ENCODE assay signal across 22 mouse cellular contexts in genomic region chr6:81611980-81612379, GRCm38 (mm10).
"Had no signal": no experiment of that assay in that cellular context is flagged by ENCODE, and none has a peak within 500 bp of the region (broad histone marks: within the 10 kb centered on the region; RNA-seq: fewer than 3 reads in every experiment).

No protein-coding gene starts in this region.

- H3K27ac ChIP-seq: intestine, embryonic 15.5 days; limb, embryonic 12.5 days; limb, embryonic 15.5 days; liver, embryonic 14.5 days; midbrain, embryonic 15.5 days; neural tube, embryonic 12.5 days; neural tube, embryonic 15.5 days; stomach, postnatal 0 days had no signal

- H3K4me3 ChIP-seq: intestine, embryonic 15.5 days; limb, embryonic 12.5 days; limb, embryonic 15.5 days; megakaryocyte, embryonic 14.5 days; midbrain, embryonic 15.5 days; neural tube, embryonic 12.5 days; neural tube, embryonic 15.5 days had no signal

- ATAC-seq: intestine, embryonic 15.5 days; liver, postnatal 0 days; midbrain, embryonic 15.5 days had no signal

- H3K4me1 ChIP-seq: intestine, embryonic 15.5 days; limb, embryonic 12.5 days; limb, embryonic 15.5 days; megakaryocyte, embryonic 14.5 days; midbrain, embryonic 15.5 days; neural tube, embryonic 12.5 days; neural tube, embryonic 15.5 days had no signal

- DNase-seq: kidney, adult 8-10 months; left cerebral cortex, postnatal 4 days; liver, postnatal 0 days; lung, embryonic 14.5 days; lung, postnatal 14 days; right cerebral cortex, adult 18-20 months; right cerebral cortex, postnatal 14 days; right cerebral cortex, postnatal 4 days; thymus, adult 2 months; thymus, postnatal 14 days; thymus, postnatal 4 days had no signal

- H3K36me3 ChIP-seq: intestine, embryonic 15.5 days; limb, embryonic 12.5 days; limb, embryonic 15.5 days; midbrain, embryonic 15.5 days; neural tube, embryonic 12.5 days; neural tube, embryonic 15.5 days had no signal

- H3K4me2 ChIP-seq: intestine, embryonic 15.5 days; limb, embryonic 12.5 days; limb, embryonic 15.5 days; liver, embryonic 11.5 days; lung, embryonic 14.5 days; midbrain, embryonic 11.5 days; midbrain, embryonic 15.5 days; neural tube, embryonic 12.5 days; neural tube, embryonic 15.5 days had no signal

- H3K27me3 ChIP-seq: intestine, embryonic 15.5 days; limb, embryonic 12.5 days; limb, embryonic 15.5 days; megakaryocyte, embryonic 14.5 days; midbrain, embryonic 15.5 days; neural tube, embryonic 12.5 days; neural tube, embryonic 15.5 days had no signal

- H3K9me3 ChIP-seq: intestine, embryonic 15.5 days; limb, embryonic 12.5 days; limb, embryonic 15.5 days; midbrain, embryonic 15.5 days; neural tube, embryonic 12.5 days; neural tube, embryonic 15.5 days had no signal

- H3K9ac ChIP-seq: intestine, embryonic 15.5 days; limb, embryonic 12.5 days; limb, embryonic 15.5 days; liver, embryonic 14.5 days; liver, postnatal 0 days; lung, embryonic 14.5 days; midbrain, embryonic 15.5 days; neural tube, embryonic 12.5 days; neural tube, embryonic 15.5 days had no signal
